Mouse (Mus musculus) gastrocnemius, adult 2 months (tissue): ENCODE measurements at regions not wholly inside any gene's neighbourhood (a gene's known extent, or its start where the extent isn't known, plus 50 kb on each side); places are given as distances from the start of the nearest gene placed in this dataset.
"Not testable (repeated sequence)": the region's sequence is repeated elsewhere in the genome, so short reads cannot be mapped to it uniquely, and the experiment has no call there.

Experiments
- DNase-seq: peaks from one replicate; pipeline ENCODE4 v3.0.0; 2022
- H3K27ac ChIP-seq: fragments of 200-600 bp; 2 replicates; pipeline ENCODE4 v1.8.1; 2022; ENCODE audit warnings: mild to moderate bottlenecking
- H3K4me3 ChIP-seq: fragments of 200-600 bp; 2 replicates; pipeline ENCODE4 v1.8.1; 2022; ENCODE audit warnings: mild to moderate bottlenecking, moderate library complexity
- CTCF ChIP-seq: fragments of 200-600 bp; IDR thresholded peaks from 2 replicates; pipeline ENCODE4 v1.8.1; 2022; ENCODE audit warnings: antibody characterized with exemption, mild to moderate bottlenecking, moderate library complexity
- intact Hi-C: fragments of 180-260 bp; cut with DNase I; formaldehyde crosslinking; loops from one replicate; pipeline ENCODE4 v1.15.1; 2025

- H3K4me3 ChIP-seq, H3K27ac ChIP-seq, DNase-seq, intact Hi-C loops: not testable (repeated sequence)
Observed at GRCm38 (mm10) chr1:14688041-14688440, 1405.1 kb downstream of the 4930444P10Rik start.

DNA sequence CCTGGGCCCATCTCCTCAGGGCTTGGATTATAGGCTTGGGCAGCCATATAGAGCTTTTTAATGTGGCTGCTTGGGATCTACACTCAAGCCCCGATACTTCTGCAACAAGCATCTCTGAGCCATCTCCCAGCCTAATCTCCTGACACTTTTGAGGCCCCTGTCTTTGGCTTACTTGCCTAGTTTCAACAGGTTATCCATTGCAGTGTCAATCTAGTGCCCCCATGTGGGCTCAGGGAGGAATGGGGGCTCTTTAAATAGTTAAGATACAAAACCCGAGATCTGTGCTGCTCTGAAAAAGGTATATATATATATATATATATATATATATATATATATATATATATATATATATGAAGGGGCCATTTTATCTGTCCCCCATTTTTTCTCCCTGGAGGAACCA is 1407.0 kb downstream of the 4930444P10Rik start:
- DNase-seq: no peak
- peak; percentile 38 for TF ChIP-seq CTCF
- intact Hi-C loops: no loop called here
- H3K27ac ChIP-seq: no peak overlapping the region
- no peak overlapping the region for H3K4me3 ChIP-seq

DNA sequence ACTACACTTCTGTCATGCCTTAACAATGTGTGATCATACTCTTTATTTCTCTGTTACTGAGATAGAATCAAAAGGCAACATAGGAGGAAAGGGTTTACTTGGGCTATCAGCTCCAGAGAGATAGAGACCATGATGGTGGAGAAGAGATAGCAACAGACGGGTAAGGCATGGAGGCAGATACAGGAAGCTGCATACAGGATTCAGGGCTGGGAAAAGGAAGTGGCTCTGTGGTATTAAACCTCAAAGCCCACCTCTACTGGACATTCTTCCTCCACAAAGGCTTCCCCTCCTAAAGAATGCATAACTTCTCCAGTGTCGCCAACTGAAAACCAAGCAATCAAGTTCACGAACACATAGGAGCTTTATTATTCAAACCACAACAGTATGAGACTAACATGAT is 1412.7 kb downstream of the 4930444P10Rik start:
- intact Hi-C loops: no loop called here
- no peak overlapping the region for H3K4me3 ChIP-seq
- no peak for TF ChIP-seq CTCF
- no peak overlapping the region for H3K27ac ChIP-seq
- DNase-seq: no peak

DNA sequence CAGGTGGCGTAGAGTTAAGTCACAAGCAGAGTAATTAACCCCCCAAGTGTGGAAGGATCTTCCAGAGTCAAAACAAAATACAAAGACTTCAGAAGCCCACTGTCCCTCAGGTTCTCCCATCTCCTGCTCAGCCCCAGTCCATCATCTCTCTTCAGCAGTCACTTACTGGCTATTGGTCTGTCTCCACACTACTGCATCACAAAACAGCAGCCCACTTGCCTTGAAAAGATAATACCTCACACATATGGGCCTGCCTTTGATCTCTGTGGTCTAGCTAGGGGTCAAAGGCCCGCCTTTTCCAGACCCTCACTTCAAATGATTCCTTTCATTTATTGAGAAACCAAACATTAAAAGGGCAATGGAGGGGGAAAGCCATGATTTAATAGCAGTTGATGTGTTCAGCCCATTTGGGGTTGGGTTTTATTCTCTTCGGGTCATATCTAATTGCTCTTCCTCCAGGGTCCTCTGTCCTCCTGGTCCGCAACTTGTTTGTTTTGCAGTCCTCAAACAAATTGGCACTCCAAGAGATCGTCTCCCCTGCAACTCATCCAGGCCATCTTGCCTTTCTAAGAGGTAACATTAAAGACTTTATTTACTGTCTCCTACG is 1420.6 kb downstream of the 4930444P10Rik start:
- intact Hi-C loops: no loop called here
- no peak for TF ChIP-seq CTCF
- Histone ChIP-seq H3K27ac (no peak overlapping the region), H3K4me3 (no peak overlapping the region)
- no peak for DNase-seq

GRCm38 (mm10) chr1:14662706-14663312 is 1430.3 kb downstream of the 4930444P10Rik start:
- no peak for TF ChIP-seq CTCF
- Histone ChIP-seq H3K4me3 (no peak overlapping the region), H3K27ac (no peak overlapping the region)
- no peak for DNase-seq
- intact Hi-C loops: no loop called here

- Histone ChIP-seq H3K4me3 (no peak overlapping the region), H3K27ac (no peak overlapping the region)
- intact Hi-C loops: no loop called here
- no peak for DNase-seq
- TF ChIP-seq CTCF: no peak
Observed at GRCm38 (mm10) chr1:14661854-14662253, 1431.3 kb downstream of the 4930444P10Rik start.

- DNase-seq: no peak
- Histone ChIP-seq H3K4me3 (no peak overlapping the region), H3K27ac (no peak overlapping the region)
- intact Hi-C loops: no loop called here
- TF ChIP-seq CTCF: no peak
Observed at GRCm38 (mm10) chr1:14650346-14650745, 1442.8 kb downstream of the 4930444P10Rik start.

DNA sequence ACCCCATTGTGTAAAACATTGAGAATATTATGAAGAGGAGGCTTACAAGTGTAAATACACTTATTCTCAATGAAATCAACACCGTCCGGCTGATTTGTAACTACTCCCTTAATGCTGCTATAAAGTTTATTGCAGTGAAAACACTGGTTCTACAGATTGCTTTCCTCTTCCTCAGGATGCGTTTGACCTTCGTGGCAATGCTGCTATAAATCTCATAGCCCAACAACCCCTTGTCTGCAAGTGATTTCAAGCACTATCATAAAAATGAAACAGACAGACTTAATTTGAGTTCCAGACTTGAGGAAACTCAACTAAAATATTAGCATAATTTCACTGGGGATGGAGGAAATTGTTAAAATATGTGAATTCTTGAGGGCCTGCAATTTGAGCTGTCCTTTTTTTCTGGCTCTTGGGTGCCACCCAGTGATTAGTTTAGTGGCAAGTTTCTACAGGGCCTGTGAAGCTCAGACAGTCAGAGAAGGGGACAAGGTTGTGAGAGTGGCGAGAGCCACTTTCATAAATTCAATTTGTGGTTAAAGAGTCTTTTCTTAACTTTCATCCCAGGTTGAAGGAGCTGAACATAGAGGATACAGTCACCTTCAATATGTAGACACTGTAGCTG is 1457.4 kb downstream of the 4930444P10Rik start:
- no peak overlapping the region for H3K4me3 ChIP-seq
- DNase-seq: no peak
- H3K27ac ChIP-seq: no peak overlapping the region
- intact Hi-C loops: loop anchor here (5.0 kb wide), 1 partner anchor 848 kb away; no protein-coding TSS in a partner anchor
- peak; percentile 50 for TF ChIP-seq CTCF

DNA sequence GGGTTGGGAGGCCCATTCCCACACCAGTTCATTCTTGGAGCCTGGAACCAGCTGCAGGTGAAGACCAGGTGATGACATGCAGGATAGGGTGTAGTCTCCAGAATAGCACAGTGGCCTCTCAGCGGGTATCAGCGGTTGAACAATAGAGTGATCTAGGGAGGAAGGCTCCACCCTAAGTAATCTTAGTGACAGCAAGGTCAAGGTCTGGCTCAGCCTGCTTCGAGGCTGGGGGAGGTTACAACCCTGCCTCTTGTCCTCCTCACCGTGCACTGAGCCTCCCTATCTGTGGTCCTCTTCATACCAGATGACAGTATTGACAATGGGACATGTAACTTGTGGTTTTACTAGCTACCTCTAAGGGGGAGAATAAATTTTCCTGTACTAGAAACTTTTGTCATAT is 1461.1 kb downstream of the 4930444P10Rik start:
- intact Hi-C loops: no loop called here

GRCm38 (mm10) chr1:14627204-14627603 is 1465.9 kb downstream of the 4930444P10Rik start:
- intact Hi-C loops: no loop called here
- TF ChIP-seq CTCF: no peak
- DNase-seq: no peak
- Histone ChIP-seq H3K27ac (no peak overlapping the region), H3K4me3 (no peak overlapping the region)

More for the DNA sequence above, 1461.1 kb downstream of the 4930444P10Rik start:
- Histone ChIP-seq H3K27ac (no peak overlapping the region), H3K4me3 (no peak overlapping the region)
- no peak for TF ChIP-seq CTCF
- DNase-seq: no peak

DNA sequence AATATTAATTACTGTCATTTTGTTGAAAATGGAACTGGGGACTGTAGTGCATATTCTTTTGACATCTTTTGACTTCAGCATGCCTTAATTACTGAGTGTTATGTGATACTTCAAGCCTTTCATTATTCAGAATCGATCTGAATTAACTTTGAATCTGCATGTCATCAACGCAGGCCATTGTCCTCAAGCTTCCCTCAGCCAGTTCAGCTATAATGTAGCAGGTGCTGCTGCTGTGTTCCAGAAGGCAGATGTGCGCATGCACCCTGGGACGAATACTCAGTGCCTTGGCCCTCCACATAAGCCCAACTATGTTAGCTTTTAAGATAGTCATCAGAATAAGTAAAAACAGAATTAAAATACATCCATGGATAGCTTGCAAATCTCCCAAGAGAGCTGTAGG is 1466.4 kb downstream of the 4930444P10Rik start:
- DNase-seq: no peak
- intact Hi-C loops: no loop called here
- Histone ChIP-seq H3K4me3 (no peak overlapping the region), H3K27ac (no peak overlapping the region)
- TF ChIP-seq CTCF: no peak

- no peak overlapping the region for H3K4me3 ChIP-seq
- intact Hi-C loops: no loop called here
- no peak for DNase-seq
- H3K27ac ChIP-seq: no peak overlapping the region
- TF ChIP-seq CTCF: no peak
Observed at GRCm38 (mm10) chr1:14620922-14621430, 1472.1 kb downstream of the 4930444P10Rik start.

DNA sequence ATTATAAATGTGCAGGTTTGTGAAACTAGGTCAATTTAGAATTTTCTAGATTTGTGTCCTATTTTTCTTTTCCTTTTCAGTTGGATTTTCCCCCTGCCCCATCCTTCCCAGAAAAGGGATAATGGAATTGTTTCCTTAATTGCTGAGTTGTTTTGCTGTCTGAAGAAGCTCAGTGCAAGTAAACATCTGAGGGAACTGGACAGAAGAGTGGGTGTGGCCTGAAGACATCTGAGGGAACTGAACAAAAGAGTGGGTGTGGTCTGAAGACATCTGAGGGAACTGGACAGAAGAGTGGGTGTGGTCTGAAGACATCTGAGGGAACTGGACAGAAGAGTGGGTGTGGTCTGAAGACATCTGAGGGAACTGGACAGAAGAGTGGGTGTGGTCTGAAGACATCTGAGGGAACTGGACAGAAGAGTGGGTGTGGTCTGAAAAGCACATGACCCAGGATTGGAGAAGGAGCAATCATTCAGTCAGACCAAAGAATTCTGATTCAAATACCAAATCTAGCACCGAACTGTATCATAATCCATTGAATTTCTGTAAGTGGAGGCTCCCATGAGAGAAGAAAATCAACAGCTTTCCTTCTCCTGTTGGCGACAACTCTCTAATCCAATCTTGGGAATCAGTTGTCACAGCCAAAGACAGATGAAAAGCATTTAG is 1479.8 kb downstream of the 4930444P10Rik start:
- no peak overlapping the region for H3K4me3 ChIP-seq
- intact Hi-C loops: no loop called here
- no peak overlapping the region for H3K27ac ChIP-seq
- no peak for DNase-seq
- TF ChIP-seq CTCF: no peak
